In genomic region chr4:95250083-95250482, GRCm38 (mm10) we compare ENCODE assay signal across 14 mouse cellular contexts.
"Had no signal": no experiment of that assay in that cellular context is flagged by ENCODE, and none has a peak within 500 bp of the region (broad histone marks: within the 10 kb centered on the region; RNA-seq: fewer than 3 reads in every experiment).

No protein-coding gene starts in this region.

- H3K27ac ChIP-seq: kidney, embryonic 15.5 days; limb, embryonic 10.5 days; liver, embryonic 15.5 days; neural tube, embryonic 13.5 days had no signal

- H3K4me3 ChIP-seq: kidney, embryonic 15.5 days; limb, embryonic 10.5 days; liver, embryonic 15.5 days; megakaryocyte, embryonic 14.5 days; neural tube, embryonic 13.5 days had no signal

- H3K9ac ChIP-seq: kidney, embryonic 15.5 days; liver, embryonic 15.5 days; neural tube, embryonic 13.5 days had no signal

- H3K36me3 ChIP-seq: kidney, embryonic 15.5 days; limb, embryonic 10.5 days; liver, embryonic 15.5 days; neural tube, embryonic 13.5 days had no signal

- ATAC-seq: lung, postnatal 0 days; midbrain, embryonic 16.5 days had no signal

- H3K4me1 ChIP-seq: kidney, embryonic 15.5 days; limb, embryonic 10.5 days; liver, embryonic 15.5 days; neural tube, embryonic 13.5 days had no signal

- H3K27me3 ChIP-seq: kidney, embryonic 15.5 days; liver, embryonic 15.5 days; megakaryocyte, embryonic 14.5 days; neural tube, embryonic 13.5 days had no signal

- H3K9me3 ChIP-seq: kidney, embryonic 15.5 days; limb, embryonic 10.5 days; liver, embryonic 15.5 days; megakaryocyte, embryonic 14.5 days; neural tube, embryonic 13.5 days had no signal

- H3K4me2 ChIP-seq: kidney, embryonic 15.5 days; liver, embryonic 11.5 days; liver, embryonic 15.5 days; midbrain, embryonic 11.5 days; neural tube, embryonic 13.5 days had no signal

- DNase-seq: kidney, postnatal 14 days; lung, adult 2 months; lung, postnatal 36 days; retina, postnatal 1 day; thymus, postnatal 4 days had no signal
